Mouse (Mus musculus) thymus, postnatal 4 days (tissue): ENCODE data around the gene Siah1a.

Source experiments
- DNase-seq: peaks from one replicate; pipeline ENCODE4 v3.0.0; 2021

Siah1a gene

DNA sequence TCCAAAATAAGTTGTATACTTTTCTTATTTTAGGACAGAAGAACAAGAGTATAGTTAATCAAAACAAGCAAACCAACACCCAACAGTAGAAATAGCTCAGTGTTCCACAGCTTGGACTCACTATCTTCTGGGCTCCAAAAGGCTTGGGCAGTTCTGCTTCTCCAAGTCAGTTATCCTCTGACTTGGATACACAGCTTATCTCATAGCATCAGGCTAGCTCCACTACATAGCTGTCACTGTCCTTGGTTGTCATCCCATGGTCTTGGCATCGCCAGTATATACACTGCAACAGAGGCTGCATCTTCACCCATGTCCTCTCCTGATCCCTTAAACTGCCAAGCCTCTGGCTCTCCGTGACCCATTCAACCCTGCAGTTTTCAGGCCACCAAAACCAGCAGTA is 50.0 kb downstream of the Siah1a start:
- DNase-seq: no peak

DNA sequence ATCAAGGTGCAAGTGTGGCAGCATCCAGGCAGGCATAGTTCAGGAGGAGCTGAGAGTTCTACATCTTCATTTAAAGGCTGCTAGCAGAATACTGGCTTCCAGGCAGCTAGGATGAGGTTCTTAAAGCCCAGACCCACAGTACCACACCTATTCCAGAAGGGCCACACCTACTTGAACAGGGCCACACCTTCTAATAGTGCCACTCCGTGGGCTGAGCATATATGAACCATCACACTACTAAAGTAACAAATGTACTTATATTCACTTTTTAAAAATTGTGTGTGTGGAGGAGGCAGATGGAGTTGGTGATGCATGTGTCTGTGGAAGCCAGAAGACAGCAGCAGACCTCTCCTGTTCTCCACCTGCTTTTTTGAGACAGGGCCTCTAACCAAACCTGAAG is 51.7 kb downstream of the Siah1a start:
- DNase-seq: no peak

DNA sequence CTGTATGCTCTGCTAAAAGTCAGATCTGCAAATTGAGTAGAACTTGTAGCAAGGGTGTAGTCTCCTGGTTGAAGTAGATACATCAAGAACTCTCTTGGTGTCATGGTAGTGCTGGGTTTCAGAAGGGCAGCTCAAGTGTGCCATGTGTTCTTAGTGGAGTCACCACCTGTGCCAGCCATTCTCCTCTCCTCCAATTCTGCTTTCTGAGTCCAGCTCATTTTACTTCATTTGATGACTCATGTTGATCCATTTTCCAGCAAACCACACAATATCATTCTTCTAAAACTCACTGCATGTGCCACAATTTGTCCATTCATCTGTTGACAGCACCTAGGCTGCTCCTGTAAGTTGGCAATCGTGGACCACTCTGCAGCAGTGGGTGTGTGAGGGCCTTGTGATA is 53.6 kb downstream of the Siah1a start:
- no peak for DNase-seq

DNA sequence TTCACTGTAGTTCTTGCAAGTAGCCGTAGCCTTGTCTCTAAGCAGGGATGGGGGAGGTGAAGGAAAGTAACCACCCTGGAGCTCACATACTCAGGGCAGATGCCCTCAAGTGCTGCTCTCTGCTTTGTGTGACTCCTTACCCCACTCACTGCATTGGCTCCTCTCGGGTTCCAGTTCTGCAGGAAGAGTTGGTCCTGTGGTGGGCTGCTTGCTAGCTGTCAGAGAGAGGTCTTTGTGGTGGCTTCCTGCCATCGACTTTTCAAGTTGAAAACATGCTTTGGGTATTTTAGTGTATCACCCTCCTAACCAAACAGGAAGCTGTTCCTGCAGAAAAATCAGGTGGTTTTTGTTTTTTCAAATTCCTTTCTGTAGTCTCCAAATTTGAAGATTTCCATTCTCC is 59.1 kb downstream of the Siah1a start:
- DNase-seq: peak; percentile 66
